Mouse (Mus musculus): ENCODE data around the gene Crot.
A peak's percentile ranks its signal among the peaks of the same experiment; 100 is the strongest.

The Crot gene

GRCm38 (mm10) chr5:8995966-8996685, 998 bp downstream of the Crot start:
- DNase-seq (ENCODE audit: low read depth) = peak; percentile 50

GRCm38 (mm10) chr5:8991626-8992025, 5.5 kb downstream of the Crot start:
- no peak for DNase-seq (ENCODE audit: low read depth)

GRCm38 (mm10) chr5:8990526-8990925, 6.6 kb downstream of the Crot start:
- DNase-seq (ENCODE audit: low read depth) = no peak

- DNase-seq (ENCODE audit: low read depth) = no peak
Measured at GRCm38 (mm10) chr5:8987925-8988324, 9.2 kb downstream of the Crot start.

GRCm38 (mm10) chr5:8985470-8985869, 11.7 kb downstream of the Crot start:
- DNase-seq (ENCODE audit: low read depth) = no peak

GRCm38 (mm10) chr5:8974721-8975120, 22.4 kb downstream of the Crot start:
- no peak for DNase-seq (ENCODE audit: low read depth)

GRCm38 (mm10) chr5:8972355-8972754, 24.8 kb downstream of the Crot start:
- no peak for DNase-seq (ENCODE audit: low read depth)

- DNase-seq (ENCODE audit: low read depth) = no peak
Measured at GRCm38 (mm10) chr5:8970694-8971093, 26.4 kb downstream of the Crot start.

GRCm38 (mm10) chr5:8964487-8964886, 32.6 kb downstream of the Crot start:
- DNase-seq (ENCODE audit: low read depth) = no peak

GRCm38 (mm10) chr5:8960534-8960933, 36.6 kb downstream of the Crot start:
- no peak for DNase-seq (ENCODE audit: low read depth)

- no peak for DNase-seq (ENCODE audit: low read depth)
Measured at GRCm38 (mm10) chr5:8955544-8955943, 41.6 kb downstream of the Crot start.

GRCm38 (mm10) chr5:8953660-8954059, 43.5 kb downstream of the Crot start:
- no peak for DNase-seq (ENCODE audit: low read depth)

- DNase-seq (ENCODE audit: low read depth) = no peak
Measured at GRCm38 (mm10) chr5:8947423-8948110, 49.6 kb downstream of the Crot start.

GRCm38 (mm10) chr5:8943836-8944235, 53.3 kb downstream of the Crot start:
- DNase-seq (ENCODE audit: low read depth) = peak; percentile 16

- DNase-seq (ENCODE audit: low read depth) = peak; percentile 43
Measured at GRCm38 (mm10) chr5:8941266-8941665, 55.9 kb downstream of the Crot start.

- no peak for DNase-seq (ENCODE audit: low read depth)
Measured at GRCm38 (mm10) chr5:8937965-8938364, 59.2 kb downstream of the Crot start.

- no peak for DNase-seq (ENCODE audit: low read depth)
Measured at GRCm38 (mm10) chr5:8928440-8928839, 68.7 kb downstream of the Crot start.

GRCm38 (mm10) chr5:8917069-8917468, 80.1 kb downstream of the Crot start:
- no peak for DNase-seq (ENCODE audit: low read depth)

- no peak for DNase-seq (ENCODE audit: low read depth)
Measured at GRCm38 (mm10) chr5:8916400-8916799, 80.7 kb downstream of the Crot start.

Data from induced T-regulatory cell, adult 2 months (primary cell).